Mouse (Mus musculus): ENCODE results near the gene Pex10. TPM values are rescaled to one million over a fixed set of nuclear protein-coding genes. Genes with fewer than 3 reads are reported as not detected.
A peak's percentile ranks its signal among the peaks of the same experiment; 100 is the strongest.
"Not testable (repeated sequence)": the region's sequence is repeated elsewhere in the genome, so short reads cannot be mapped to it uniquely, and the experiment has no call there.

Pex10 gene
- polyA plus RNA-seq, 1 experiment from 2014 or later, result 6.6 TPM

DNA sequence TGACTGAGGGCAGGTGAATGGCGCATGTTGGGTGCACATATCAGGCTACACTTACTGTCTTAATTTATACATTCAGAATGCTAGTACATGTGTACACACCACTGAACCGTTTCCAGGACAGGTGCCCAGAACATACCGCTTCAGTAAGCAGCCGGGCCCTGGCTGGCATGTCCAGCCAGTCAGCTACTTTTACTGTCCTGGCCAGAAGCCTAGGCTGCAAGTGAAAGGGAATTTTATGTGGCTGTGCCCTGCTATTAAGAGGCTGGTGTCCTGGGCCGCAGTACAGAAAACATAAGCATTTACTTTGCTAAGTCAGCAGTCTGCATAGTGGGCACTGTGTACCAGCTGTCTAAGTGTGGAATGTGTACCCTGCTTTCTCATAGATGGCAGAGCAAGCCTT is 4.1 kb downstream of the Pex10 start:
- no peak for ATAC-seq (ENCODE audit: low read depth)
- Histone ChIP-seq H3K4me2 (ENCODE audit: low read depth, low read length) (no peak overlapping the region), H3K4me1 (ENCODE audit: control insufficient read depth, insufficient read depth, low read length) (peaks cover 14% of the 10 kb centered on the region), H3K9me3 (ENCODE audit: control insufficient read depth, low read length) (no peaks in the 10 kb centered on the region), H3K4me3 (ENCODE audit: low read depth, low read length) (no peak overlapping the region), H3K27ac (ENCODE audit: low read depth, low read length) (no peak overlapping the region), H3K36me3 (ENCODE audit: control insufficient read depth, insufficient read depth, low read length) (peaks cover 65% of the 10 kb centered on the region), H3K9ac (replicated peaks; ENCODE audit: low read depth, low read length) (no peak overlapping the region), H3K27me3 (ENCODE audit: control insufficient read depth, insufficient read depth, low read length) (no peaks in the 10 kb centered on the region)
- 89% methylated on average over 5 of the region's 5 CpGs for WGBS

DNA sequence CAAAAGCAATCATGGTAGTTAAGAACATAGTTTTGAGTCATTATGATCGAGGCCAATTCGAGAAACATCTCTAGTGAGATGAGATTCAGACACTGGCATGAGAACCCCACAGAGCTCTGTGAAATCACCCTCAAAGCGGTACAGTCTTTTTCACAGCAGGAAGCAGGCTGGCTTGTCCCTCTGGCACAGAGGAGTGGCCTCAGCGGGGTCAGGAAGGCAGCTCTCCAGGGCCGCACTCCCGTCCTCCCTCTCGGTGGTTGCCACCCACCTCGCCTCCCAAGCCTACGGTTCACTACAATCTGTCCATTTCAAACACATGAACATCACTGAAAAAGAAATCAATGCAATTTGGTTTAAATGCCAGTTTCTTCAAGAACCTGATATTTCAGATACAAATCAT is 7.6 kb downstream of the Pex10 start:
- no peak overlapping the region for H3K4me3 ChIP-seq (ENCODE audit: low read depth, low read length)
- 77% methylated on average over 9 of the region's 9 CpGs for WGBS
- ATAC-seq (ENCODE audit: low read depth), result no peak
- H3K9me3 ChIP-seq (ENCODE audit: control insufficient read depth, low read length), result no peaks in the 10 kb centered on the region
- peaks cover 74% of the 10 kb centered on the region for H3K36me3 ChIP-seq (ENCODE audit: control insufficient read depth, insufficient read depth, low read length)
- H3K4me1 ChIP-seq (ENCODE audit: control insufficient read depth, insufficient read depth, low read length), result no peaks in the 10 kb centered on the region
- H3K9ac ChIP-seq (replicated peaks; ENCODE audit: low read depth, low read length), result no peak overlapping the region
- no peaks in the 10 kb centered on the region for H3K27me3 ChIP-seq (ENCODE audit: control insufficient read depth, insufficient read depth, low read length)
- H3K27ac ChIP-seq (ENCODE audit: low read depth, low read length), result no peak overlapping the region
- H3K4me2 ChIP-seq (ENCODE audit: low read depth, low read length), result no peak overlapping the region

DNA sequence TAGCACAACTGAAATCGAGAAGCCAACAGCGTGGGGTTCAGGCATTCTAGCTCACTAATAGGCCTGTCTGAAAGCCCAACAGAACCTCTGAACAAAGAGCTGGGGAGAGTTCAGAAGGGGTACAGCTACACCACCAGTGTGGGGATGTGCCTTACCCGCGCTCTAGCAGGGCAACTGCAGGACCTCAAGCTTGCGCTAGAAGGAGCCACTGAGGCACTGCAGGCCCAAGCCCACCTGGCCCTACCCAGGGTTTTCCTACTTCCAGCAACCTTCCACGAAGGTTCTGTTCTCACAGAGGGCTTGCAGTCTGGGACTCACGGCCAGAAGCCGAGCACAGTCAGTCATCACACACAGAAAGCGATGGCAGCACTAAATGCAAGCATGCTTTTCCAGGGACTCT is 8.3 kb downstream of the Pex10 start:
- Histone ChIP-seq H3K27me3 (ENCODE audit: control insufficient read depth, insufficient read depth, low read length) (no peaks in the 10 kb centered on the region), H3K4me3 (ENCODE audit: low read depth, low read length) (no peak overlapping the region), H3K9ac (replicated peaks; ENCODE audit: low read depth, low read length) (no peak overlapping the region), H3K4me2 (ENCODE audit: low read depth, low read length) (no peak overlapping the region), H3K36me3 (ENCODE audit: control insufficient read depth, insufficient read depth, low read length) (peaks cover 80% of the 10 kb centered on the region), H3K27ac (ENCODE audit: low read depth, low read length) (no peak overlapping the region), H3K4me1 (ENCODE audit: control insufficient read depth, insufficient read depth, low read length) (no peaks in the 10 kb centered on the region), H3K9me3 (ENCODE audit: control insufficient read depth, low read length) (no peaks in the 10 kb centered on the region)
- 91% methylated on average over 9 of the region's 9 CpGs for WGBS
- no peak for ATAC-seq (ENCODE audit: low read depth)

DNA sequence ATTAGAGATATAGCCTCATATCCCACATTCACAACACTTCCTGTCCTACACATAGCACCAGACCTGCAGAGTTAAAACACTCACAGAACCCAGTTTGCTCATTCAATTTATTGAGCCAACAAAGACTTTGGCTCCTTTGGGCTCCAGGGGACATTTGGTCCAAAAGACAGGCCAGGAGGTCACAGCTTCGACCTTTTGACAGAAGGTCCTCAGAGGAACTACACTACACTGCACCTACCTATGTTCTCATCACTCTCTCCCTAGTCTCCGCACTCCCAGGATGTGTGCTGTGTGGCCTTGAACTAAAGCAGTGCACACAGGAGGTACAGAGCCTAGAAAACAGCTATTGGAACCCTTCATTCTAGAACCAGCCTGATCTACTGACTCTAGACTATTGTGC is 9.0 kb downstream of the Pex10 start:
- peaks cover 79% of the 10 kb centered on the region for H3K36me3 ChIP-seq (ENCODE audit: control insufficient read depth, insufficient read depth, low read length)
- H3K9ac ChIP-seq (replicated peaks; ENCODE audit: low read depth, low read length), result no peak overlapping the region
- WGBS, result 98% methylated on average over 2 of the region's 2 CpGs
- no peak overlapping the region for H3K4me3 ChIP-seq (ENCODE audit: low read depth, low read length)
- no peak overlapping the region for H3K4me2 ChIP-seq (ENCODE audit: low read depth, low read length)
- no peak for ATAC-seq (ENCODE audit: low read depth)
- no peaks in the 10 kb centered on the region for H3K27me3 ChIP-seq (ENCODE audit: control insufficient read depth, insufficient read depth, low read length)
- H3K9me3 ChIP-seq (ENCODE audit: control insufficient read depth, low read length), result no peaks in the 10 kb centered on the region
- H3K27ac ChIP-seq (ENCODE audit: low read depth, low read length), result no peak overlapping the region
- no peaks in the 10 kb centered on the region for H3K4me1 ChIP-seq (ENCODE audit: control insufficient read depth, insufficient read depth, low read length)

- Histone ChIP-seq H3K27ac (ENCODE audit: low read depth, low read length) (no peak overlapping the region), H3K9me3 (ENCODE audit: control insufficient read depth, low read length) (no peaks in the 10 kb centered on the region), H3K4me3 (ENCODE audit: low read depth, low read length) (no peak overlapping the region), H3K4me2 (ENCODE audit: low read depth, low read length) (no peak overlapping the region), H3K36me3 (ENCODE audit: control insufficient read depth, insufficient read depth, low read length) (peaks cover 73% of the 10 kb centered on the region), H3K4me1 (ENCODE audit: control insufficient read depth, insufficient read depth, low read length) (no peaks in the 10 kb centered on the region), H3K27me3 (ENCODE audit: control insufficient read depth, insufficient read depth, low read length) (no peaks in the 10 kb centered on the region), H3K9ac (replicated peaks; ENCODE audit: low read depth, low read length) (no peak overlapping the region)
- no peak for ATAC-seq (ENCODE audit: low read depth)
- WGBS, result 89% methylated on average over 9 of the region's 9 CpGs
Observed at GRCm38 (mm10) chr4:155076677-155077076, 9.9 kb downstream of the Pex10 start.

DNA sequence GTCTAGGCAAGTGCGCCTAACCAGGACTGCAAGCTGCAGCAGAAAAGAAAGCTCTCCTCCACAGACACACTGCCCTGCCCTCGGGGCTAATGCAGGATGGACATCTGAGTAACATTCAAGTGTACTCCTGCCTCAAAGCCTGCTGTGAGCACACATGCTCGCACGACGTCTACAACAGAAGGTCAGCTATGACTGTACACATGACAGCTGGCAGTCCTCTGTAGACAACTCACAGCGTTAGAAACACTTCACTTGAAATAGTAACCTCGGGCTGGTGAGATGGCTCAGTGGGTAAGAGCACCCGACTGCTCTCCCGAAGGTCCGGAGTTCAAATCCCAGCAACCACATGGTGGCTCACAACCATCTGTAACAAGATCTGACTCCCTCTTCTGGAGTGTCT is 12.0 kb downstream of the Pex10 start:
- not testable (repeated sequence) for H3K4me2 ChIP-seq (ENCODE audit: low read depth, low read length); H3K27ac ChIP-seq (ENCODE audit: low read depth, low read length); ATAC-seq (ENCODE audit: low read depth); H3K27me3 ChIP-seq (ENCODE audit: control insufficient read depth, insufficient read depth, low read length); H3K4me1 ChIP-seq (ENCODE audit: control insufficient read depth, insufficient read depth, low read length); H3K4me3 ChIP-seq (ENCODE audit: low read depth, low read length); H3K9ac ChIP-seq (replicated peaks; ENCODE audit: low read depth, low read length); H3K9me3 ChIP-seq (ENCODE audit: control insufficient read depth, low read length)
- WGBS, result 94% methylated on average over 10 of the region's 10 CpGs
- peaks cover 56% of the 10 kb centered on the region for H3K36me3 ChIP-seq (ENCODE audit: control insufficient read depth, insufficient read depth, low read length)

DNA sequence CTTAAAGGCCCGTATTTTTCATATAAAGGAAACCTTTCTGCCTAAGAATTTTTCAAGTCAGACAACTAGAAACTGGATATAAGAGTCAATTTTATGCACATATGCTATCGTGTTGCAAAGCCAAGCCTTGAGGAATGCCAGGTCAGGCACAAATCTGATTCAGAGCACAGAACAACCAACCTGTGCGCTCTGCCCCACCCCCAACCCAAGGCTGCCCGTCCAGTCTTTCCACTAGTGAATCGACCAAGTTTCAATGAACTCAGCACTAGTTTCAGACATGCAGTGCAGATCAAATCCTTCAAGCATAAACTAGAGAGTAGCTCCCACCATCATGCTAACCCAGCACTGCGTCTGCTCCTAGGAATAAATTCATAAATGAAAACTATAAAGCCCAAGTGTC is 12.8 kb downstream of the Pex10 start:
- Histone ChIP-seq H3K9ac (replicated peaks; ENCODE audit: low read depth, low read length) (no peak overlapping the region), H3K27ac (ENCODE audit: low read depth, low read length) (no peak overlapping the region), H3K9me3 (ENCODE audit: control insufficient read depth, low read length) (no peaks in the 10 kb centered on the region), H3K4me3 (ENCODE audit: low read depth, low read length) (no peak overlapping the region), H3K4me1 (ENCODE audit: control insufficient read depth, insufficient read depth, low read length) (peaks cover under 1% of the 10 kb centered on the region; the same call in 1 of the 2 replicates), H3K36me3 (ENCODE audit: control insufficient read depth, insufficient read depth, low read length) (peaks cover 48% of the 10 kb centered on the region), H3K27me3 (ENCODE audit: control insufficient read depth, insufficient read depth, low read length) (no peaks in the 10 kb centered on the region), H3K4me2 (ENCODE audit: low read depth, low read length) (no peak overlapping the region)
- 94% methylated on average over 6 of the region's 6 CpGs for WGBS
- ATAC-seq (ENCODE audit: low read depth), result no peak

DNA sequence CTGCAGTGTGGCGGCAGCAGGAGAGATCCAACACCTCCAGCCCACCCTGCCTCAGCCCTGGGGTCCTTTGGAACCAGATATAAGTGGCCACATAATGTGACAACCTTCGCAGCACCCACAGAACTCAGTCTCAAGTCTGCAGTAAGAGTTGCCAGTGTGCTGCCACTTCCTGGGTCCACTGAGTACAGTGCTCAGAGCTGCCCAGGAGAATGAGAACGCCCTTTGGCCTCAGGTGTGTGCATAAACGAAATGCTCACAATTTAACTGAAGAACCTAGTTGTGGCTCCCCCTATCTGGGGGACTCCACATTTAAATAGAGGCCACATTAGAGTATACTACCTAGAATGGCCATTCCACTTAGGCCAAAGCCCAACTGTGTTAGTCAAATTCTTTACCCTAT is 16.7 kb downstream of the Pex10 start:
- Histone ChIP-seq H3K4me1 (ENCODE audit: control insufficient read depth, insufficient read depth, low read length) (peaks cover 16% of the 10 kb centered on the region), H3K27me3 (ENCODE audit: control insufficient read depth, insufficient read depth, low read length) (no peaks in the 10 kb centered on the region; the same call in 1 of the 2 replicates), H3K27ac (ENCODE audit: low read depth, low read length) (no peak overlapping the region), H3K4me2 (ENCODE audit: low read depth, low read length) (no peak overlapping the region), H3K4me3 (ENCODE audit: low read depth, low read length) (no peak overlapping the region), H3K9ac (replicated peaks; ENCODE audit: low read depth, low read length) (no peak overlapping the region), H3K36me3 (ENCODE audit: control insufficient read depth, insufficient read depth, low read length) (peaks cover 20% of the 10 kb centered on the region), H3K9me3 (ENCODE audit: control insufficient read depth, low read length) (no peaks in the 10 kb centered on the region)
- no peak for ATAC-seq (ENCODE audit: low read depth)
- WGBS, result 92% methylated on average over 4 of the region's 4 CpGs

- peak overlapping the region; percentile 66; the same call in 1 of the 2 replicates for H3K4me2 ChIP-seq (ENCODE audit: low read depth, low read length)
- no peak overlapping the region for H3K4me3 ChIP-seq (ENCODE audit: low read depth, low read length)
- H3K27me3 ChIP-seq (ENCODE audit: control insufficient read depth, insufficient read depth, low read length), result no peaks in the 10 kb centered on the region; the same call in 1 of the 2 replicates
- no peak overlapping the region for H3K9ac ChIP-seq (replicated peaks; ENCODE audit: low read depth, low read length)
- peaks cover 16% of the 10 kb centered on the region for H3K4me1 ChIP-seq (ENCODE audit: control insufficient read depth, insufficient read depth, low read length)
- ATAC-seq (ENCODE audit: low read depth), result no peak
- H3K9me3 ChIP-seq (ENCODE audit: control insufficient read depth, low read length), result no peaks in the 10 kb centered on the region
- no peak overlapping the region for H3K27ac ChIP-seq (ENCODE audit: low read depth, low read length)
- 95% methylated on average over 7 of the region's 7 CpGs for whole genome bisulfite sequencing
- H3K36me3 ChIP-seq (ENCODE audit: control insufficient read depth, insufficient read depth, low read length), result peaks cover 17% of the 10 kb centered on the region
Observed at GRCm38 (mm10) chr4:155084351-155084750, 17.5 kb downstream of the Pex10 start.

Data from neural tube, embryonic 14.5 days (tissue).